Mouse (Mus musculus) kidney, postnatal 14 days (tissue): Measurements from ENCODE around the gene Ces2e.
"Not testable (repeated sequence)": the region's sequence is repeated elsewhere in the genome, so short reads cannot be mapped to it uniquely, and the experiment has no call there.

ENCODE experiments used
- DNase-seq: peaks from one replicate; pipeline ENCODE4 v3.0.0; 2022; ENCODE audit warnings: mixed read lengths

The Ces2e gene

GRCm38 (mm10) chr8:104925972-104926596 lies at the start of gene Ces2e:
Ces2e (plus strand) TSS chr8:104926260.
- peak; percentile 48 for DNase-seq

- DNase-seq = not testable (repeated sequence)
Measured at GRCm38 (mm10) chr8:104886223-104886926, 39.7 kb upstream of the Ces2e start.

- no peak for DNase-seq
Measured at GRCm38 (mm10) chr8:104901746-104902145, 24.3 kb upstream of the Ces2e start.

- no peak for DNase-seq
Measured at GRCm38 (mm10) chr8:104907111-104907510, 18.9 kb upstream of the Ces2e start.

- not testable (repeated sequence) for DNase-seq
Measured at GRCm38 (mm10) chr8:104909021-104909420, 17.0 kb upstream of the Ces2e start.

GRCm38 (mm10) chr8:104909651-104910050 lies 16.4 kb upstream of the Ces2e start:
- DNase-seq = not testable (repeated sequence)

DNA sequence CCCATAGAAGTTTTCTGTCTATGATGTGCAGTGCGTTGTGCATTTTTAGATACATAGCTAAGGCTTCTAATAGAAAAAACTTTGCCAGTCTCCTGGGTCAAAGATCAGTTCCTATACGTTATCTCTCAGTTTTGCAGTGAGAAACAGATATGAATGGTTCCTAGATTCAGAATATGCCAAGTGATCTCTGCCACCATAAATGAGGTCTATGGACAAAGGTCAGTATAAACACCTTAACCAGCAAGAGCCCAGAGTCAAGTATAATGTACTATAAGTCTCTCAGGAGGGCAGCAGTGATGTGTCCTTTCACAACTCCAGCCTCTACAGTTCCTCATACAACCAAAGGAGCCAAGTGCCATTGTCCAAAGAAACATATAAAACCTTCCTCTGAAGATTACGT lies 1.2 kb downstream of the Ces2e start:
- no peak for DNase-seq

GRCm38 (mm10) chr8:104944665-104945064 lies 18.6 kb downstream of the Ces2e start:
- no peak for DNase-seq

DNA sequence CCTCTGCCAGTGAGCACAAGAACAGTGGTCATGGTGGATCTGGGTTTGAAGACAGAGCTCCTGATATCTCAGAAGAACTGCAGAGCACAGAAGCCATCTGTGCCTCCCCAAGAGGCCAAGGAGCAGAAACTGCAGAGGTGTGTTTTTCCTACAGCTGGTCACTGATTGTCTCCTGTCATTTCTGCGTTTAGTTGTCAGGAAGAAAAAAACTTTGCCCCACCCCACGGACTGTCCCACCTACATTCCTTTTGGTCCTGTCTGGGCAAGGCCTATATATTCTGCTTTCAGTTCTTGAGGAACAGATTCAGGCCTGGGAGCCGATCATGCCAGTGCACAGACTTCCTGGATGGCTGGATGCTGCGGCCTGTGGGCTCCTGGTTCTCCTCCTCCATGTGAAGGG lies 21.0 kb downstream of the Ces2e start, which contains the start of gene Ces2f:
TSS of gene Ces2f (plus strand) at position 301 of the 400 bp plus-strand sequence.
- DNase-seq = no peak

DNA sequence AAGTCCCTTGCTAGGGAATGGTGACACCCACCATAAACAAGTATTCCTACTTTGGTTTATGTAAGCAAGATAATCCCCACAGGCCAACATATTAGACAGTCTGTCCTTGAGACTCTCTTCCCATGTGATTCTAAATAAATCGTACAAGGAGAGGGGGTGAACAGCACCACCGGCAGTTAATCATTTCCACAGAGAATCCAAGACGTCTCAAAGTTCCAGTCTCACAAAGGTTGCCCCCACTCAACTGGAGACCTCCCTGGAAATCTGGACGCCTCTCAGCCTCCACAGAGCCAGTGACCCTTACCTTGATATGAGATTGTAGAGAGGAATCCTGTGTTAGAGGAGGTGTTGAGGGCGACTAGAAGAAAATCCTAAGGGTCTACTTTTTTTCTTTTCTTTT lies 23.0 kb downstream of the Ces2e start:
- DNase-seq = peak; percentile 22

GRCm38 (mm10) chr8:104961537-104961961 lies 35.5 kb downstream of the Ces2e start, which contains the start of gene Ces2g:
Ces2g (plus strand) TSS chr8:104961718.
- peak; percentile 22 for DNase-seq

DNA sequence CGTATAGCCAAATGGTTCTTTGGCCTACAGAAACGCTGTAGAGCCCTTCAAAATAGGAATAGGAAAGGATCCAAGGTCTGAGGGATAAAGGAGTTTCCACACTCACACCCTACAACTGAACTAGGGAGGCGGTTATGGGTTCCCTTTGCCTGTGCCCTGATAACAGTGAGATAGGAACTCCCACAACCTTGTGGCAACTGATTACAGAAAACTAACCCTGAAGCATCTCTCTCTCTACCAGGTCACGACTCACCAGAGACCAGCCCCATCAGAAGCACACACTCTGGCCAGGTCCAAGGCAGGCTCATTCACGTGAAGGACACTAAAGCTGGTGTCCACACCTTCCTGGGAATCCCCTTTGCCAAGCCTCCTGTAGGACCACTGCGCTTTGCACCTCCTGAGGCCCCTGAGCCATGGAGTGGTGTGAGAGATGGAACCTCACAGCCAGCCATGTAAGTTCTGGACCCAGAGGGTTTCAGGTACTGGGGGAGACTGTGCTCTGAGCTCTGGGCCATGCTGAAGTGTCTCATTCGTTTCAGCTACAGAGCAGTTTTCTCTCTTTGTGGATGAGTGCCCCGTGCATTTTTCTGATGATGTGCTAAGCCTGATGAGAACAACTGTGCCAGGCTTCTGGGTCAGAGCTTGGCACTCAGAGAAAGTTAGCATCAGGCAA lies 36.3 kb downstream of the Ces2e start:
- no peak for DNase-seq

DNA sequence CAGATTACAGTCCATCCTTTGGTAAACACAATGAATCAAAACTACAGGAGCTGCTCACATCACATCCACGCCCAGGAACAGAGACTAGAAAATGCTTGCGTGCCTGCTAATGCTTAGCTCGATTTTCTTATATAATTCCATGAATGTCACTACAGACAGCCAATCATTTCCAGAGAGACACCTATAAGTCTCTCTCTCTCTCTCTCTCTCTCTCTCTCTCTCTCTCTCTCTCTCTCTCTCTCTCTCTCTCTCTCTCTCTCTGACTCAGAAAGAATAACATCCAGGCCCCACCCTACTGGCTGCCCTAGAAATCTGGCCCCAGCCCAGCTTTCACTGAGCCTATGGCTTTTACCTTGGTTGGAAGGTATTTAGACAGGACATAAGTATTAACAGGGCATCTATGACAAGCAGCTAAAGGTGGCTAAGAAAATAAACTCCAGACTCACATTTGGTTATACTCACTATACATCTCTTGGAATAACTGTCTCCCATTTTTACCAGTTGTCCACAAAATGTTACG lies 37.4 kb downstream of the Ces2e start:
- DNase-seq = no peak

GRCm38 (mm10) chr8:104984126-104984525 lies 58.1 kb downstream of the Ces2e start:
- DNase-seq = no peak
